25 mouse cellular contexts compared by ENCODE assay signal in the genomic region with DNA sequence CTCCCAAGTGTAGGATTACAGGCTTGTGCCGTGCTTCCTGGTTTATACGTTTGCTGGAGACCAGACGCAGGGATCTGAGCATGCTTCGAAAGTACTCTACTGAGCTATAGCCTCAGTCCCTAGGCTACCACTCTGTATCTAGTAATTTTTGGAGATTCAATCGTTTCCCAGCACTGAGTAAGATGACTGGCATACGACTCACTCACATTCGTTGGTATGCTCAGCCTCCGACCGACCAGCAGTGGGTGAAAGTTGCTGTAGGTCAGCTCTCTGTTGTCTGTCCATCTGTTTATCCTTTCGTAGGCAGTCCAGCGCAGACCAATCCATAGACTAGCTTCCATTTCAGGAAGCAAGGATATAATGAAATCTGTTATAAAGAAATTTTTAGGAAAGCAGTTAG.
"Had no signal": no experiment of that assay in that cellular context is flagged by ENCODE, and none has a peak within 500 bp of the region (broad histone marks: within the 10 kb centered on the region; RNA-seq: fewer than 3 reads in every experiment).

No protein-coding gene starts in this region.

- H3K9ac ChIP-seq: heart, embryonic 13.5 days; heart, embryonic 15.5 days; hindbrain, embryonic 13.5 days; hindbrain, embryonic 15.5 days; kidney, embryonic 15.5 days; limb, embryonic 13.5 days; limb, embryonic 15.5 days; liver, embryonic 12.5 days; liver, embryonic 14.5 days had no signal

- H3K9me3 ChIP-seq: heart, embryonic 13.5 days; heart, embryonic 15.5 days; hindbrain, embryonic 13.5 days; hindbrain, embryonic 15.5 days; kidney, embryonic 15.5 days; limb, embryonic 13.5 days; limb, embryonic 15.5 days; liver, embryonic 12.5 days had no signal

- H3K4me1 ChIP-seq: heart, embryonic 13.5 days; heart, embryonic 15.5 days; hindbrain, embryonic 13.5 days; hindbrain, embryonic 15.5 days; kidney, embryonic 15.5 days; limb, embryonic 13.5 days; limb, embryonic 15.5 days; liver, embryonic 12.5 days had no signal

- H3K4me3 ChIP-seq: heart, adult 2 months; heart, embryonic 13.5 days; heart, embryonic 15.5 days; hindbrain, embryonic 13.5 days; hindbrain, embryonic 15.5 days; kidney, embryonic 15.5 days; layer of hippocampus, adult 2 months; limb, embryonic 13.5 days; limb, embryonic 15.5 days; liver, embryonic 12.5 days had no signal

- H3K36me3 ChIP-seq: heart, embryonic 13.5 days; heart, embryonic 15.5 days; hindbrain, embryonic 13.5 days; hindbrain, embryonic 15.5 days; limb, embryonic 13.5 days; limb, embryonic 15.5 days; liver, embryonic 12.5 days had no signal

- H3K27me3 ChIP-seq: heart, embryonic 13.5 days; heart, embryonic 15.5 days; hindbrain, embryonic 13.5 days; hindbrain, embryonic 15.5 days; kidney, embryonic 15.5 days; limb, embryonic 13.5 days; limb, embryonic 15.5 days; liver, embryonic 12.5 days had no signal

- H3K4me2 ChIP-seq: heart, embryonic 11.5 days; heart, embryonic 13.5 days; heart, embryonic 15.5 days; hindbrain, embryonic 13.5 days; hindbrain, embryonic 15.5 days; kidney, embryonic 15.5 days; limb, embryonic 13.5 days; limb, embryonic 15.5 days; liver, embryonic 12.5 days had no signal

- H3K27ac ChIP-seq: heart, adult 2 months; heart, embryonic 13.5 days; heart, embryonic 15.5 days; hindbrain, embryonic 13.5 days; hindbrain, embryonic 15.5 days; hindbrain, postnatal 0 days; kidney, embryonic 15.5 days; kidney, postnatal 0 days; layer of hippocampus, adult 2 months; limb, embryonic 13.5 days; limb, embryonic 15.5 days; liver, embryonic 12.5 days; liver, embryonic 14.5 days had no signal

- DNase-seq: gastrocnemius, postnatal 14 days; gastrocnemius, postnatal 36 days; heart, adult 2 months; heart, postnatal 14 days; heart, postnatal 36 days; kidney, adult 11 months; kidney, adult 2 months; kidney, adult 9 months; kidney, postnatal 14 days; kidney, postnatal 36 days; layer of hippocampus, postnatal 36 days; left cerebral cortex, postnatal 4 days had no signal
